Mouse (Mus musculus): ENCODE data around the gene Map3k14. TPM values are rescaled to one million over a fixed set of nuclear protein-coding genes. Genes with fewer than 3 reads are reported as not detected.

The Map3k14 gene
- total and polyA plus RNA-seq, 3 experiments = 0.39 to 0.99 TPM; not detected in 1

GRCm38 (mm10) chr11:103260515-103261192 is 6.6 kb downstream of the Map3k14 start:
- no peaks in the 10 kb centered on the region; the same call in 1 of the 2 replicates for H3K79me2 ChIP-seq (ENCODE audit: control insufficient read depth, insufficient read depth, low read length, poor library complexity)
- no peak for DNase-seq (ENCODE audit: low read depth, low spot score)
- no peaks in the 10 kb centered on the region for H3K9me3 ChIP-seq (replicated peaks; ENCODE audit: insufficient read depth, low read length)
- no peaks in the 10 kb centered on the region for H3K27me3 ChIP-seq (ENCODE audit: control insufficient read depth in 1 of 2, insufficient read depth in 2 of 2, low read length in 2 of 2)
- peaks cover 2 to 22% of the 10 kb centered on the region in 2 experiments; a peak in 3 of 4 replicates for H3K4me1 ChIP-seq (ENCODE audit: control insufficient read depth in 1 of 2, insufficient read depth in 2 of 2, low read length in 2 of 2)
- H3K9ac ChIP-seq (ENCODE audit: control insufficient read depth, low read depth, low read length, poor library complexity, severe bottlenecking) = no peak overlapping the region
- no peak overlapping the region for H3K4me3 ChIP-seq (ENCODE audit: control insufficient read depth in 1 of 2, insufficient read depth in 1 of 2, low read depth in 2 of 2, low read length in 2 of 2)
- TF ChIP-seq POLR2AphosphoS5 (IDR thresholded peaks at IDR 0.05; ENCODE audit: borderline replicate concordance, low read depth, low read length) (no peak), JUND (IDR thresholded peaks at IDR 0.05; ENCODE audit: low read depth, low read length) (no peak), SIN3A (IDR thresholded peaks at IDR 0.05; ENCODE audit: low read length) (no peak), ELF1 (IDR thresholded peaks at IDR 0.05; ENCODE audit: low read depth, low read length) (no peak), MXI1 (IDR thresholded peaks at IDR 0.05; ENCODE audit: low read depth, low read length) (no peak), EP300 (IDR thresholded peaks at IDR 0.05; ENCODE audit: low read depth in 1 of 2, low read length in 2 of 2) (no peak), ZNF384 (IDR thresholded peaks at IDR 0.05; ENCODE audit: low read depth, low read length) (no peak), ZC3H11A (IDR thresholded peaks at IDR 0.05; ENCODE audit: low read depth, low read length) (no peak), E2F4 (IDR thresholded peaks at IDR 0.05; ENCODE audit: borderline replicate concordance, low read depth, low read length) (no peak), BHLHE40 (IDR thresholded peaks at IDR 0.05; ENCODE audit: borderline replicate concordance, low read depth, low read length) (no peak), CHD1 (IDR thresholded peaks at IDR 0.05; ENCODE audit: low read depth, low read length) (no peak), SMC3 (IDR thresholded peaks at IDR 0.05; ENCODE audit: low read depth, low read length) (no peak), MYC (IDR thresholded peaks at IDR 0.05; ENCODE audit: low read depth, low read length) (no peak)
- peaks cover 0 to 18% of the 10 kb centered on the region in 2 experiments; a peak in 2 of 4 replicates for H3K36me3 ChIP-seq (ENCODE audit: control insufficient read depth in 1 of 2, insufficient read depth in 2 of 2, low read length in 2 of 2)
- no peak overlapping the region for H3K27ac ChIP-seq (ENCODE audit: control insufficient read depth, low read depth, low read length)

GRCm38 (mm10) chr11:103260034-103260433 is 7.2 kb downstream of the Map3k14 start:
- Histone ChIP-seq H3K9ac (ENCODE audit: control insufficient read depth, low read depth, low read length, poor library complexity, severe bottlenecking) (no peak overlapping the region), H3K4me3 (ENCODE audit: control insufficient read depth in 1 of 2, insufficient read depth in 1 of 2, low read depth in 2 of 2, low read length in 2 of 2) (no peak overlapping the region), H3K27ac (ENCODE audit: control insufficient read depth, low read depth, low read length) (no peak overlapping the region), H3K36me3 (ENCODE audit: control insufficient read depth in 1 of 2, insufficient read depth in 2 of 2, low read length in 2 of 2) (peaks cover 0 to 14% of the 10 kb centered on the region in 2 experiments; a peak in 2 of 4 replicates), H3K9me3 (replicated peaks; ENCODE audit: insufficient read depth, low read length) (no peaks in the 10 kb centered on the region), H3K4me1 (ENCODE audit: control insufficient read depth in 1 of 2, insufficient read depth in 2 of 2, low read length in 2 of 2) (peaks cover 0 to 18% of the 10 kb centered on the region in 2 experiments; a peak in 3 of 4 replicates), H3K79me2 (ENCODE audit: control insufficient read depth, insufficient read depth, low read length, poor library complexity) (no peaks in the 10 kb centered on the region; the same call in 1 of the 2 replicates), H3K27me3 (ENCODE audit: control insufficient read depth in 1 of 2, insufficient read depth in 2 of 2, low read length in 2 of 2) (no peaks in the 10 kb centered on the region)
- TF ChIP-seq KAT2A (conservative IDR thresholded peaks at IDR 0.05; ENCODE audit: low read depth, low read length) = no peak
- TF ChIP-seq TCF12 (IDR thresholded peaks at IDR 0.05; ENCODE audit: low read depth, low read length) = no peak
- no peak for TF ChIP-seq GATA1 (IDR thresholded peaks at IDR 0.05; ENCODE audit: low read depth, low read length)
- TF ChIP-seq HCFC1 (IDR thresholded peaks at IDR 0.05; ENCODE audit: low read depth, low read length) = no peak
- TF ChIP-seq POLR2AphosphoS2 (IDR thresholded peaks at IDR 0.05; ENCODE audit: low read length) = no peak
- TF ChIP-seq USF2 (IDR thresholded peaks at IDR 0.05; ENCODE audit: borderline replicate concordance in 1 of 2, insufficient read depth in 1 of 2, low read depth in 1 of 2, low read length in 2 of 2) = no peak
- no peak for TF ChIP-seq ELF1 (IDR thresholded peaks at IDR 0.05; ENCODE audit: low read depth, low read length)
- no peak for TF ChIP-seq UBTF (IDR thresholded peaks at IDR 0.05; ENCODE audit: borderline replicate concordance, insufficient read depth, low read depth, low read length)
- no peak for TF ChIP-seq NELFE (IDR thresholded peaks at IDR 0.05; ENCODE audit: low read depth, low read length)
- no peak for DNase-seq (ENCODE audit: low read depth, low spot score)

All from MEL (cell line).